Mouse (Mus musculus) central nervous system, embryonic 18 days (tissue): ENCODE measurements around the gene Rab1b. TPM values are rescaled to one million over a fixed set of nuclear protein-coding genes. Genes with fewer than 3 reads are reported as not detected.

ENCODE experiments used
- polyA plus RNA-seq: library from polyadenylated mRNA; depleted of rRNA; stranded (reverse); fragments of >200 nt; gene quantifications from 2 replicates; pipeline ENCODE4 v1.2.3, GENCODE M21; 2012; rRNA removed

Rab1b gene
- polyA plus RNA-seq: 152 and 160 TPM in 2 replicates

DNA sequence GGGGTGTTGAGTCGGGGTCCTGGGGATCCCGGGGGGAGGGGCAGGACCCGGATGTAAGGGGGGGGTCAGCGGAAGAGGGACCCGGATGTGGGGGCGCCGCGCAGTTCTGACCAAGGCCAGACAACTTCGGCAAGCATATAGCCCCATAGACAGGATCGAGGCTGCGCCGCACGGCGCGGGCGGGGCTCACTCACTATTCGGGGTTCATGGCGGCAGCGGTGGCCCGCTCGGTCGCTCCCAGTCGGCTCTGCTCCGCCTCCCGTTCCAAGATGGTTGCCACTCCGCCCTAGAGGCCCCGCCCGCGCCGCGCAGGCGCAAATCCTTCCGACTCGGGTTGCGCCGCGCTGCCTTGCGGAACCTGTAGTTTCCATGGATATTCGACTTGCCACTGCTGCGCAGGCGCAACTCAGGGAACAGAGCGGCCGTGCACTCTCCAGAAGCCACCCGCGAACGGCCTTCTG is at the start of gene Rab1b:
Gene Rab1b, minus strand, starts transcription at position 342 of the 461 bp plus-strand sequence.

DNA sequence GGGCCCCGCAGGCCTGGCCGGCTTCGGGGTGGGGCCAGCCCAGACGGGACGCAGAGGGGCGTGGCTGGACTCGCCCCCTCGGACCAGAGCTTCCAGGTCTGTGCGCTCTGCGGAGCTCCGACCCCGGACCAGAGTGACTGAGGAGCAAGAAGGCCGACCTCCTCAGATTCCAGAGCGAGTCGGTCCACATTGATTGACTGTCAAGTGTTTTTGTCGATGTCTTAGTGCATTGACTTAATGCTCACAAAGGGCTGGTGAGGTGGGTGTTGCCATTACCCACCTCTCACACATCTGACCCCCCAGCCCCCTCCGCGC is 11.5 kb upstream of the Rab1b start, which contains the start of gene Klc2:
Gene Klc2, minus strand, starts transcription at position 177 of the 315 bp plus-strand sequence.

DNA sequence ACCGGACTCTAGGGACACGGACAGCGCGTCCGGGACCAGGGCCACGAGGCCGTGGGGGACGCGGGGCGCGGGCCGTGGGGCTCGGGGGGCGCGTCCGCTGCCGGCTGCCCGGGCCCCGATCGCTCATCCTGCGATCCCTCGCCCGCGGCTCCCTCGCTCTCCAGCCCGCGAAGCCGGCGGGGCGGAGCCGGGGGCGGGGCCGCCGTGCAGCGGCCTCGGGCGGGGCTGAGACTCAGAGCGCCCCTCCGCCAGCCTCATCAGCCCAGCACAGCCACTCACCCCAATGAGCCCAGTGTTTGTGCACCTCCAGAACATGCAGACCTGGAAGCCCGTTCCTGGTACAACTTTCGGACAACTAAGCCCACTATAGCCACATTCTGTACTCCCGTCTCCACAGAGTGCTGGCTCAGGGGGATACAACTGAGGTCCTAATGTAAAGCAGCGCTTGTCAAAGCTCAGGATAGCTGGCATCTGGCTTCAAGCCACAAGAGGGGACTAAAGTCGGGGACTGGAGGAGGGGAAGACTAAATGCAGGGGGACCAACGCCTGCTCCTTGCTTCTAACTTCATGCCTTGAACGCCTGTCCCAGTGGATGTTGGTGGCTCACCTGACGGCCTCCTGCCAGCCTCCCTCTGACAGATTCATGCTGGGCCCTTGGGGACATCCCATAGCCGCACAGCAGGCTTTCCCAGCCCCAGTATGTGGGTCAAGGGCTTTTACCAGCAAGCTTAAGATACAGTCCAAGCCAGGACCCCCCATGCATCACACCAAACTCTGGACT is 8.3 kb downstream of the Rab1b start, which contains the start of gene Cnih2:
Gene Cnih2, minus strand, starts transcription at position 159 of the 781 bp plus-strand sequence.

DNA sequence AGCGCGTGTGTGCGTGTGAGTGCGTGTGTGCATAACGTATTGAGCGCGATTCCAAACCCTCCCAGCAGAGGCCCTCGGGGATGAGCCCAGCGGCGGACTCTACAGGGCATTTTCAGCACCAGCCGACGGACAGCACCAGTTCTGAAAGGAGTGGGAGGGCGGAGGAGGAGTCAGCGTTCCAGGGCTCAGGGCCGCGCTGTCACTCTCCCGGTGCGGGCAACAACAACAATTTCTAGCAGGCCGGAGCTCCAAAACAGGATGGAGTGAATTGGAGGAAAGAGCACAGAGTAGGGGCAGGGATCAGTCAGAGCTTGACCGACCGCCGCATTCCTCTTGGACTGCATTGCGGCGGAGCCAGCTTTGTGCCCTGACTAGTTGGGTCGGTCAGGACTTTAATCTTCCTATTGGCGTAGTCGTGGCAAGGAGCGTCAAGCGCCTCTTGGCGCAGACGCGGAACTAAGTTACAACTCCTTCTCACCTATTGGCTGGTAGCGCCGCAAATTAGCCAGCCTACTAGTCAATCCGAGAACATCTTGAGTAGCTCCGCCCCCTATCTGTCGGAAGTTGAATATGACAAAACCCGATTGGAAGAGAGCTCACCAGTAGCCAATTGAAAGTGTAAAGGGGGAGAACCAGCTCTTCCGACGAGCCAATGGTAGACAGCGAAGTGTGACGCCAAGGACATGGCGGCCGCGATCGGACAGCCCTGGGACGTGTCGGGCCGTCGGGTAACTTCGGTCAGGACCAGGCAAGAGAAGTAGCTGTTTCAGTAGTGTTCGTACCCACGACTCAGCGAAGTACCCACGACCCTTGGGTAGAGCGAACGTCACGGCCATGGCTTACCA is 18.8 kb downstream of the Rab1b start, which contains the start of gene Yif1a:
Gene Yif1a, plus strand, starts transcription at position 655 of the 845 bp plus-strand sequence.

DNA sequence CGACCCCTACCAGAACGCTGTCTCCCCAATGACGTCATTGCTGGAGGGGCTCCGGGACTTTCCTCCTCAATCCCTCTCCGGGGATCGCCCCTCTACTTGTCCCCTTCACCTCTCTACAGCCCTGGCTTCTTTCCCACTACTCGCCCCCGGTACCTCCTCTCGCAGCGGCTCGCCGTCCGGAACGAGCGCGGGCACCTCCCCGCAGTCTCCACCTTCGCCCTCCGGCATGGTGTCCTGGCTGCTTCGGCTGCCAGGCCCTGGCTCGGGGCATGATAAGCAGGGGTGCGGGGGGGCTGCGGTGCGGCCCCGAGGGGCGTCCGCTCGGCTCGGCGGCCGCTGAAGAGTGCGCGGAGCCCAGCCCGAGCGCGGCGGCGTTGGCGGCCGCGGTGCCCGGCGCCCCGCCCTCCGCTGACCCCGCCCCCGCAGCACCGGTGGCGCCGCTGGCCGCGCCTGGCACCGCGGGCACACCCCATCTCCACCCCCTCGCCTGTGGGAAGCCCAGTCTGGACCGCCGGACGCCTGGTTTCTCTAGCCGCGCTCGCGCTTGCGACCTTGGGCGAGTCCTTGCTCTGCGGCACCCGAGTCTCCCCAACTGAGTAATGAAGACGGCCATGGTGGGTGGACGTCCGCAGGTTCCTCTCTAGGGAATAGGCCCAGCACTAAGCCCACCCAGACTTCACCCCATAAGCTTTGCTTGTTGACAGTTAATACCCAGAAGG is 21.6 kb downstream of the Rab1b start, which contains the start of gene Tmem151a:
Gene Tmem151a, minus strand, starts transcription at position 387 of the 719 bp plus-strand sequence.

DNA sequence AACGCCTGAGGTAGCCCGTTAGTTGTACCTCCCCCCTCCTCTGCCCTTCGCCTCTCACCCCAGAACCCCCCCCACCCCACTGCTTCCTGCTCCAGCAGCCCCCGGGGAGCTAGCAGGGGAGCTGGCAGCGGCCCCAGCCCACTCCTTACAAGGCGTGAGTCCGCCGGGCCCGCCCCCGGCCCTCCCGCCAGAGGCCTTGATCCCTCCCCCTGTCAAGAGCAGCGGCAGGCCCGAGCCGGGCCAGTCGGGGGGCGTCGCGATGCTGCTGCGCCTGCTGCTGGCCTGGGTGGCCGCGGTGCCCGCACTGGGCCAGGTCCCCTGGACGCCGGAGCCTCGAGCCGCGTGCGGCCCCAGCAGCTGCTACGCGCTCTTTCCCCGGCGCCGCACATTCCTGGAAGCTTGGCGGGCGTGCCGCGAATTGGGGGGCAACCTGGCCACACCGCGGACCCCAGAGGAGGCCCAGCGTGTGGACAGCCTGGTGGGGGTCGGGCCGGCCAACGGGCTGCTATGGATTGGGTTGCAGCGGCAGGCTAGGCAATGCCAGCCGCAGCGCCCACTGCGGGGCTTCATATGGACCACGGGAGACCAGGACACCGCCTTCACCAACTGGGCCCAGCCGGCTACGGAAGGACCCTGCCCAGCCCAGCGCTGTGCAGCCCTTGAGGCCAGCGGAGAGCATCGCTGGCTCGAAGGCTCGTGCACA is 38.9 kb downstream of the Rab1b start, which contains the start of gene Cd248:
Gene Cd248, plus strand, starts transcription at position 212 of the 703 bp plus-strand sequence.

DNA sequence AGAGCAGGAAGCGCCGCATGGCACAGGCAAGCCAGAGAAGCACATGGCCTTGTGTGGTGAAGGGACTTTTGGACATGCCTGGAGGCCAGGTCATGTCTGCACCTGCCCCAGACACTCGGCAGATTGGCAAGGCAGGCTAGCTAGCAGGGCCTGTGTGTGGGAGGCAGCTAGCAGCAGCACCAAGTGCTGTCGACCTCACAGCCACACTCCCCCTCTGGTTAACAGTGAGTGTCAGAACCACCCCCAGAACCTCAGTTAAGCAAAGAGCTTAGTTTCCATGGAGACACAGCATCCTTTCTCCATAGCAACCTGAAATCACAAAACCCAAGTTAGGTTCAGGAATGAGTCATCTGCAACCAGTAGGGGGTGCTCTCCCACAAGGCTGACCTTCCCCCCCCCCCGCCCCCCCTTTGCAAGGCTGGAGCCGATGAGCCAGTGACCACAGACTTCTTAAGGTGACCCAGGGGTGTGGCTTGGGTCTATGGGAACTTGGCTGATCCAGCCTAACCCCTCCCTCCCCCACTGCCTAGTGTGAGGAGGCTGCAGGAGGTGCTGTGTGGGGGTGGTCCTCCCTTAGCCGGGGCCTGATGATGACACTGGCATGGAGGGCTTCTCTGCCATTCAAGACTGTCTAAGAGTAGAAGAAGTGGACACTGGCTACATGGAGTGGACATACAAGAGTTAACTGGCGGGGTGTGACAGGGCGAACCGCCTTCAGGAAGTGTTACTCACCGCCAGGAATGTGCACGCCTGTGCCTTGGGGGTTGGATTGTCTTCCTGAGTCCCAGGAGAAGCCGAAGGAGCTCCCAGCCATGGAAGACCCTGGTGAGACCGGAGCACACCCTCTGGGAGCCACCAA is 56.6 kb downstream of the Rab1b start, which contains the start of gene Rin1:
Gene Rin1, plus strand, starts transcription at position 435 of the 859 bp plus-strand sequence.

Other genes with a start within 250 kb of the Rab1b start
- gene Actn3, start 229.2 kb downstream of the Rab1b start, polyA plus RNA-seq: 1.1 and 2.5 TPM in 2 replicates
- gene Zdhhc24, start 228.4 kb downstream of the Rab1b start, polyA plus RNA-seq: 34.2 and 37.1 TPM in 2 replicates
- gene Bbs1, start 200.4 kb downstream of the Rab1b start, polyA plus RNA-seq: 19.7 and 23.0 TPM in 2 replicates
- 89.2 and 90.6 TPM in 2 replicates for gene Dpp3, start 178.8 kb downstream of the Rab1b start, polyA plus RNA-seq
- gene Peli3, start 163.9 kb downstream of the Rab1b start, polyA plus RNA-seq: 11.6 and 14.6 TPM in 2 replicates
- 93.3 and 102 TPM in 2 replicates for gene Mrpl11, start 144.9 kb downstream of the Rab1b start, polyA plus RNA-seq
- gene Npas4, start 116.8 kb downstream of the Rab1b start, polyA plus RNA-seq: 7.7 and 9.5 TPM in 2 replicates
- 39.3 and 39.8 TPM in 2 replicates for gene Slc29a2, start 83.2 kb downstream of the Rab1b start, polyA plus RNA-seq
- 56.5 and 59.7 TPM in 2 replicates for gene B4gat1, start 68.2 kb downstream of the Rab1b start, polyA plus RNA-seq
- gene AC124502.3, start 68.2 kb downstream of the Rab1b start, polyA plus RNA-seq: 3.2 TPM in 2 replicates
- 24.9 and 25.9 TPM in 2 replicates for gene Brms1, start 65.7 kb downstream of the Rab1b start, polyA plus RNA-seq
- gene Rin1, start 56.6 kb downstream of the Rab1b start, polyA plus RNA-seq: 3.1 and 3.9 TPM in 2 replicates
- gene Cd248, start 39.0 kb downstream of the Rab1b start, polyA plus RNA-seq: 8.3 and 9.9 TPM in 2 replicates
- 24.0 and 25.4 TPM in 2 replicates for gene Tmem151a, start 21.5 kb downstream of the Rab1b start, polyA plus RNA-seq
- gene Yif1a, start 18.5 kb downstream of the Rab1b start, polyA plus RNA-seq: 48.7 and 56.5 TPM in 2 replicates
- 463 and 505 TPM in 2 replicates for gene Cnih2, start 8.6 kb downstream of the Rab1b start, polyA plus RNA-seq
- gene Klc2, start 11.5 kb upstream of the Rab1b start, polyA plus RNA-seq: 104 and 108 TPM in 2 replicates
- gene Pacs1, start 166.0 kb upstream of the Rab1b start, polyA plus RNA-seq: 50.6 and 57.1 TPM in 2 replicates
- gene Sf3b2, start 188.4 kb upstream of the Rab1b start, polyA plus RNA-seq: 142 and 151 TPM in 2 replicates
- gene Gal3st3, start 191.3 kb upstream of the Rab1b start, polyA plus RNA-seq: 38.8 and 47.3 TPM in 2 replicates
- gene Catsper1, start 228.7 kb upstream of the Rab1b start, polyA plus RNA-seq: not detected in 2 replicates
- gene Cst6, start 242.5 kb upstream of the Rab1b start, polyA plus RNA-seq: 4.0 and 5.6 TPM in 2 replicates